Mouse (Mus musculus): Measurements from ENCODE around the gene Pus7l.

Pus7l gene

GRCm38 (mm10) chr15:94477287-94477686 lies 66.1 kb downstream of the Pus7l start:
- no peak for DNase-seq (ENCODE audit: low spot score)

DNA sequence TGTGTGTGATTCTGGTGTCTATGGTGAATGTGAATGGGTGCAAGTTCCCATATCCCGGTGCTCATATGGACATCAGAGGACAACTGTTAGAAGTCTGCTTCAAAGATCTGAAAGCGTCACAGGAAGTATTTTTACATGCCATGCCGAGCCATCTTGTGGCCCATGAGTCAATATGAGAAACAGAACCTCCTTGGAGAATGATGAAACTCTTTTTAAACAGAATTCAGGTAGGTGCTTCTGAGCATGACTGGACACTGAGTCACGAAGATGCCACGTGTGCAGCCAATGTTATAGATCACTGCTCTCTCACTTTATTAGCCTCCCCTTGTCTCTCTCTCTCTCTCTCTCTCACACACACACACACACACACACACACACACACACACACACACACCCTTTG lies 67.4 kb downstream of the Pus7l start:
- no peak for DNase-seq (ENCODE audit: low spot score)
